Mouse (Mus musculus): ENCODE results near the gene Syt7.
A peak's percentile ranks its signal among the peaks of the same experiment; 100 is the strongest.

The Syt7 gene

GRCm38 (mm10) chr19:10459907-10460306 lies 71.0 kb downstream of the Syt7 start:
- no peak for DNase-seq (ENCODE audit: low spot score)

GRCm38 (mm10) chr19:10461584-10461983 lies 72.7 kb downstream of the Syt7 start:
- no peak for DNase-seq (ENCODE audit: low spot score)

GRCm38 (mm10) chr19:10464427-10464826 lies 75.5 kb downstream of the Syt7 start:
- no peak for DNase-seq (ENCODE audit: low spot score)

GRCm38 (mm10) chr19:10469171-10469658 lies 80.3 kb downstream of the Syt7 start:
- no peak for DNase-seq (ENCODE audit: low spot score)

- DNase-seq (ENCODE audit: low spot score): no peak
Observed at GRCm38 (mm10) chr19:10472958-10473357, 84.1 kb downstream of the Syt7 start.

GRCm38 (mm10) chr19:10473779-10474178 lies 84.9 kb downstream of the Syt7 start:
- DNase-seq (ENCODE audit: low spot score): no peak

- DNase-seq (ENCODE audit: low spot score): no peak
Observed at GRCm38 (mm10) chr19:10479541-10479940, 90.7 kb downstream of the Syt7 start.

- DNase-seq (ENCODE audit: low spot score): no peak
Observed at GRCm38 (mm10) chr19:10482703-10483102, 93.8 kb downstream of the Syt7 start, which contains the start of gene Ppp1r32. Gene Ppp1r32 (minus strand): TSS chr19:10482928.

GRCm38 (mm10) chr19:10486264-10486738 lies 97.4 kb downstream of the Syt7 start:
- peak; percentile 42 for DNase-seq (ENCODE audit: low spot score)

- no peak for DNase-seq (ENCODE audit: low spot score)
Observed at GRCm38 (mm10) chr19:10495670-10496069, 106.8 kb downstream of the Syt7 start.

- DNase-seq (ENCODE audit: low spot score): no peak
Observed at GRCm38 (mm10) chr19:10496976-10497375, 108.1 kb downstream of the Syt7 start.

- no peak for DNase-seq (ENCODE audit: low spot score)
Observed at GRCm38 (mm10) chr19:10497512-10498160, 108.7 kb downstream of the Syt7 start.

- no peak for DNase-seq (ENCODE audit: low spot score)
Observed at GRCm38 (mm10) chr19:10500581-10500980, 111.7 kb downstream of the Syt7 start.

- DNase-seq (ENCODE audit: low spot score): no peak
Observed at GRCm38 (mm10) chr19:10502571-10502970, 113.7 kb downstream of the Syt7 start.
